Mouse (Mus musculus): Measurements from ENCODE around the gene Gm42906.

- TF ChIP-seq CTCF (IDR thresholded peaks at IDR 0.05; ENCODE audit: borderline replicate concordance, extremely low read depth, insufficient read depth, insufficient read length) (no peak), POLR2A (IDR thresholded peaks at IDR 0.05; ENCODE audit: borderline replicate concordance, extremely low read depth, insufficient read depth, insufficient read length, poor library complexity, severe bottlenecking) (no peak)
Observed at GRCm38 (mm10) chr5:151027171-151027570, 400.8 kb downstream of the Gm42906 start.

All from brain, embryonic 14.5 days (tissue).